Mouse (Mus musculus): ENCODE data around the gene Chmp1a.
A peak's percentile ranks its signal among the peaks of the same experiment; 100 is the strongest.
"Not testable (repeated sequence)": the region's sequence is repeated elsewhere in the genome, so short reads cannot be mapped to it uniquely, and the experiment has no call there.

Gene Chmp1a

DNA sequence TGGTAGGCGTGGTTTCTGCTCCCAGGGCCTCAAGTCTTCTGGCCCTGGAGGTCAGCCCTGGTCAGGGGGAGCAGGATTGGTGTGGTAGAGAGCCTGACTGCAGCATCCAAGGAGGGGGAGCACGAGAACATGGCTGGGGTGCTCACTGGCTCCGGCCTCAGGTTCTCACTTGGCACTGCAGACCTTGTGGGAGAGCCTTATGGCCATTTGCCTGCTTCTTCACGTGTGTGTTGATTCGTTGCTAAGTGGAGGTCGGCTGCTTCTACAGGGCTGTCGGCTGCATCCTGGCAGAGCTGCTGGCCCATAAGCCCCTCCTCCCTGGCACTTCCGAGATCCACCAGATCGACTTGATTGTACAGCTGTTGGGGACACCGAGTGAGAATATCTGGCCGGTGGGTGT is 17.8 kb upstream of the Chmp1a start:
- DNase-seq: not testable (repeated sequence)

DNA sequence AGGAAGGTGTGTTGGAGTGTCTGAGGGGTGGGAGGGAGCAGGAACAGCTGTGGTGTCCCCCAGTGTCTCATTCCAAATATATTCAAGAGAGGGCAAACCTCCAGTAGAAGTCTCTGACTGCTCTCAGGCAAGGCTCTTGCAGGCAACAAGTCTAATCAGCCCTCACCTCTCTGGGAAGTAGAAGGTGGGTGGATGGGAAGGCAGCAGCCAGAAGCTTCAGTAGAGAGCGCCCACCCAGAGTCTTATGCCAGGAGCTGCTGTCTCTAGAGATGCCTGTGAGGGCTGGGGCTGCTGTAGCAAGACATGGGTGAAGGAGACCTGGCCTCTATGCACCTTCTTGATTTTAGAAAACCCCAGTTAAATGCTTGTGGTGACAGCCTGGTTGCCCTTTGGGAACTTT is 15.9 kb upstream of the Chmp1a start:
- DNase-seq: no peak

DNA sequence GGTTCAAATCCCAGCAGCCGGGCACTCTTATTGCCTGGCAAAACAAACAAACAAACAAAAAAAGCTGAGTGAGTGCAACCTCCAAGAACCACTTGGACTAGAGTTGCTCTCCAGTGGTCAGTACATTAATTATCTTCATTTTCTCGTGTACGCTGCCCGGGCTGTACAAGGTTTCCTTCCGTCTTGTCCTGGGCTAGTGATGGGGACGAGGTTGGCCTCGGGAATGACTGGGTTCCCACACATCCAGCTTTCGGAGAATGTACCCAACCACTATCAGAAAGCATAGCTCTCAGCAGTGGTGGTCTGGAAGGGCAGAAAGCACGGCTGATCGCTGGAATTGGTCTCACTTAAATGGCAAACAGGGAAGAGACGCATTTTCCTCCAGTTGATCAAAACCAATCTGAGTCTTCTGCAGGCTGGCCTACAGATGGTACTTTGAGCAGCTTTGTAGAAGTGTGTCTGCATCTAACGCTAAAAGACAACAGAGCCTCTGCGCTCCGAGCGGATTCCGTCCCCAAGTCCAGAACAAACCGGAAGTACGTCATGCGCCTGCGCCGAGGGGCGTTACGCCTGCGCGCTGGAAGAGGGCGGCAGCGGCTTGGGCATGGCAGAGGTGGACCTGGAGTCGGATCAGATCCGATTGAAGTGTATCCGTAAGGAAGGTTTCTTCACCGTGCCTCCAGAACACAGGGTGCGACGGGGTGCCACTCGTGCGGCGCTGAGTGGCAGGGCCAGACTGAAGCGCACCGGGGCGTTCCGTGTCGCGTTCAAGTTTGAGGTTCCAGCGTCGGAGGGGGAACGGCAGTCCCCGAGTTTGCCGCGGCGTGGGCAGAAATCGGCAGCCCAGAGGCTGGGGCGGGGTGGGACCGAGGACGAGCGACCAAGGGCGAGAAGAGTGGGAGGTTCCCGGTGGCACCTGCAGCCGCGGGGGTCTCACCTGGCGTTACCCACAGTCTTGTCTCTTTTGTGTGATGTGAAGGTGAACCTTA is 12.0 kb upstream of the Chmp1a start, which contains the start of gene Cdk10:
TSS of gene Cdk10 (plus strand) at position 565 of the 989 bp plus-strand sequence.
- peak; percentile 95 for DNase-seq

DNA sequence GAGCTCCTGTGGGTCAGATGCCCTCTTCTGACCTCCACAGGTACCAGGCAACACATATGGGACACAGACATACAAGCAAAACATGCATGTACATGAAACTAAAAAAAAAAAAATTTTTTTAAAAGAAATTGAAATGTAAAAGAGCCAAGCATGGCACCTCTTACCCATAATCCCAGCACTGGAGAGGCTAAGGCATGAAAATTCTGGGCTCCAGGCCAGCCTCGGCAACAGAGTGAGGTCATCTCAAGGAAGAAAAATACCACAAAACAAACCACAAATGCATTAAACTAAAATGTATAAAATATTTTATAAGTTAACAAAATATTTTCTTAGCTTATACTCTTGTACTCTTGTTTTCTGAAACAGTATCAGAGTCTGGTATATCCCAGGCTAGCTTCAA is 8.4 kb upstream of the Chmp1a start:
- no peak for DNase-seq

DNA sequence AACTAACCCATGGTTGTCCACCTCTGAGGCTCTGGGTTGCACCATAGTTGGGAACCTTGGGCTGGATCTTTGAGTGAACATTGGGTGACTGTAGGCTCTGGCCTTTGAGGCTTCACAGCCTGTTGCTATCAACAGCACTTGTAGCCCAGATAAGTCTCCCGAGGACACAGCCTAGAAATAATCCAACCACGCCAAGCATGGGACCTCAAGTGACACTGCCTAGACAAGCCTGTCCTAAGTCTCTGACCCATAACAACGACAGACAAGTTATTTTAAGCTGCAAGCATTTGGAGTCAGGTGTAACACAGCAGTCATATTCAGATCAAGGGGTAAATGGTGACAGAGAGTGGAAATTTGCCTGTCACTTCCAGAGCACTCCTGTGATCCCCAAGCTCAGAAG is 2.9 kb upstream of the Chmp1a start:
- DNase-seq: no peak

DNA sequence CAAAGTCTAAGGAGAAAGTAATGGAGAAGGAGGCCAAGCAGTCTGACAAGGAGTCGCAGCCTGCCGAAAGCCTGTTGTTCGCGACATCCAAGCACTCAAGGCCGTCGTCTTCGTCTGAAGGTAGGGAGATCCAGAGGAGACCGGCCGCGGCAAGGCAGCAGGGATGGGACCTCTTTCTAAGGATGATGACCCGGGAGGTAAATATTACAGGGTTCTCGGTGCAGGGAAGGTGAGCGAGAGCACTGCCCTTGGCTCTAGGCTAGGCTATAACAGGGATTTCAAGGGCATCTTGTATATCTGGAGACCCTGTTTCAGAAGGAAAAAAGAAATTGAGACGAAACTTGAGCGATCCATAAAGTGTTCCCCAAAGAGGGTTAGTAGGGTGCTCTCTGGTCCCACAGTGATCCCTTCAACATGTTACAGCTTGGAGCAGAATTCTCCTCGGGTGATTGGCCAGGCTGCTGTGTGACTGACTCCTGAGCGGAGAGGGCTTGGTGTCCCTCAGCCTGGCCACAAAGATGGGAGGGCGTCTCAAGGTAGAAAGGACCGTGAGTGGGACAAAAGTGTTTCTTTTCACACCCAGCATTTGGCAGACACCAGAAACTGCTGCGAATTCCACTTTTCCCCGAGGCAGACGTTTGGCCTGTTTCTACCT is 682 bp upstream of the Chmp1a start:
- DNase-seq: no peak

DNA sequence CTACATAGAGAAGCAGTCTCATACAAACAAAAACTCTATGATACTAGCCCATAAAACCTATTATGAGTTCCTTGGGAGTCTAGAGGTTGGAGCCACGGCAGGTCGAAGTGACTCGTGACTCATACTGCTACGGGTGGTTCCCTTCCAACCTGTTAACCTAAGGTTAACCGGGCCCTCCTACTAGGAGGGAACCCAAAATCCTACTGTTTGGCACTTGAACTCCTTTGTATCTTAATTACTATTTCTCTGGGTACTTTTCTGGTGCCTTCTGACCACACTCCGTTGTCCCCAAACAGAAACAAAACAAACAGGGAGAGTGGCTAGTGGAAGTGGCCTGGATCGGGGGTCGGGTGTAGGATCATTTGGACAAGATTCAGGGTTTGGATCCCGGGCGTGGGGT is 687 bp downstream of the Chmp1a start:
- no peak for DNase-seq

DNA sequence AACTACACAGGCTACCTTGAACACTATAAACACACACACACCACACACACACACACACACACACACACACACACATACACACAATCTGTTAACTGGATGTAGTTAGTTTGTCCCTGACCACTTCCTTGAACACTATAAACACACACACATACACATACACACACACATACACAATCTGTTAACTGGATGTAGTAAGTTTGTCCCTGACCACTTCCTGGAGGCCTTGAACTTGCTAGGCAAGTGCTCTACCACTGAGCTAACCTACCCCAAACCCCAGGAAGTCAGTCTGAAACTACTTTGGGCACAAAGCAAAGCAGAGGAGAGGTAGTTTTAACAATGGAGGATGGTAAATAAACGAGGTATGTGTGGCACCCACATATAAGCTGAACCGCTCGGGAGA is 9.0 kb downstream of the Chmp1a start:
- no peak for DNase-seq

DNA sequence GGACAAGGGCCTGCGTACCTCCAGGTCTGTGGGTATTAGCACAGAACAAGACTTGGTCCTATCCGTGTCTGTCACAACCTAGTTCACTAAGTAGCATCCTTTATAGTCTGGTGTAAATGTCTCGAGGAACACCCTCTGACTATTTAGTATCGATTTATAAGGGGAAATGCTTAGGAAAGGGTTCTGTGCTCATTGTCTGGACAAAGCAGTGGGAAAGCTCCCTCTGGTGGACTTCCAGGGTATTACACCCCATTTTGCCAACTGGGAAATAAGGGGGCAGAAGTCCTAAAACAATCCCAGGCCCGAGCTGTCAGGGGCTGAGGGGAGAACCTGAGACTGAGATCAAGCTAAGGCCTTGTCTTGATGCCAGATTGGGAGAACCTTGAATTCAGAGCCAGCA is 10.3 kb downstream of the Chmp1a start:
- DNase-seq: peak; percentile 88

DNA sequence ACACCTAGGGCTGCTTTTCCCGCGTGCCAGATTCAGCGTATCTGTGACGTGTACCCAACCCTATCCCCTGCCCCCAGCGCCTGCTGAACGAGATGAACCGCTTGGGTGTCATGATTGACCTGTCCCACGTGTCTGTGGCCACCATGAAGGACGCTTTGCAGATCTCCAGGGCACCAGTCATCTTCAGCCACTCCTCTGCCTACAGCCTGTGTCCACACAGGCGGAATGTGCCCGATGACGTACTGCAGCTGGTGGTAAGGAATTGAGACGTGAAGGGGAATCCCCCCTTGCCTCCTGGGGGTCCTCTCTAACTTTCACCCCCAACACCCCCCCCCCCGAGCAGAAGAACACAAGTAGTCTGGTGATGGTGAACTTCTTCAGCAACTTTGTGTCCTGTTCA is 12.7 kb downstream of the Chmp1a start:
- no peak for DNase-seq

DNA sequence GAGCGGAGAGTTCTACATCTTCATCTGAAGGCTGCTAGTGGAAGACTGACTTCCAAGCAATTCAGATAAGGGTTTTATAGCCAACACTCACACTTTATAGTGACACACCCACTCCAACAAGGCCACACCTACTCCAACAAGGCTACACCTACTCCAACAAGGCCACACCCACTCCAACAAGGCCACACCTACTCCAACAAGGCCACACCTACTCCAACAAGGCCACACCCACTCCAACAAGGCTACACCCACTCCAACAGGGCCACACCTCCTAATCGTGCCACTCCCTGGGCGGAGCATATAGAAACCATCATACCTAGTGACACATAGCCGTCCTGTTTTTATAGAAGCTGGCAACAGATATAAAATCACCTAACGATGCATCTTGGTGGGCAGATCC is 15.5 kb downstream of the Chmp1a start:
- DNase-seq: not testable (repeated sequence)

DNA sequence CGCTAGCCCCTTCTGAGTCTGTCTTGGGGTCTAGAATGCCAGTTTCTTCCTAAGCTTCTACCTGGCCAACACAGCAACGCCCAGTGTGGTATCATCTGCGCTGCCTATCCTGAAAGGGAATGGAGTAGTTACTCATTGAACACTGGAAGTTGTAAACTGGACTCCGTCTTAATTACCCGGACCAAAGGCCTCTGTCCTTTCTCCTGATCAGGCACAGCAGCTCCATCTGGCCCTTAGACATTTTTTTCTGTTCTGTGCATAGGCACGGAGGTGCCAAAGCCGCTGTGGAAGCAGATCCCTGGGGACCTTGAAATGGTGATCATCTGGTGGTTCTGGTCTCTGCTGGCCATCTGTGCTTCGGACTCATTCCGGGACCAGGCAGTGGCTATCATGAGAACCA is 18.8 kb downstream of the Chmp1a start:
- no peak for DNase-seq

DNA sequence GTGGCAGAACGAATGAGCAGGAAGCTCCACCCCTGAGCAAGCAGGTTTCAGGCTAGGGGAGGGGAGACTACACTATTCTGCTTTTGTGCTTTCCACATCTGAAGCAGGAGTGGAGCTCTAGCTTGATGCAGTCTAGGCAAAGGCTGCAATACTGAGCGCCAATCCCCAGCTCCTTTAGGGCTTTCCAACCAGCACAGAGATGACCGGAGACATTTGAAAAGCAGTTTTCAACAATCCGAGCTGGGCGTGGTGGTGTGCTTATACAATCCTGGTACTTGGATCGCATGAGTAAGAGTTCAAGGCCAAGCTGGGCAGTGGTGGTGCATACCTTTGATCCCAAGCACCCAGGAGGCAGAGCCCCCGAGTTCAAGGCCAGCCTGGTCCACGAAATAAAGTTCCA is 20.7 kb downstream of the Chmp1a start:
- DNase-seq: no peak

DNA sequence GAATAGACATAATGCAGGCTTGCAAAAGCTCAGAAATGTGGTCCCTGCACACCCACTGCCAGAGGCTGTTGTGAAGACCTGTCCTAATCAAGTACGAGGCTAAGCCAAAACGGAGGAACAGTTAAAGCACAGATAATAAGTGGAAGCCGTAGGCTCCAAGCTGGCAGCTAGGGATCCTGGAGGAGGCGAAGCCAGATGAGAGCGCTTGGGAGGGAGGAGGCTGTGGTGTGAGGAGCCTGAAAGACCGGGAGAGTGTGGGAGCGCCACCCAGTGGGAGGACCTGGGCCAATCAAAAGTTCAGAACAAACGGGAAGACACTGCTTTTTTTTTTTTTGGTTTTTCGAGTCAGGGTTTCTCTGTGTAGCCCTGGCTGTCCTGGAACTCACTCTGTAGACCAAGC is 21.9 kb downstream of the Chmp1a start:
- DNase-seq: peak; percentile 84

DNA sequence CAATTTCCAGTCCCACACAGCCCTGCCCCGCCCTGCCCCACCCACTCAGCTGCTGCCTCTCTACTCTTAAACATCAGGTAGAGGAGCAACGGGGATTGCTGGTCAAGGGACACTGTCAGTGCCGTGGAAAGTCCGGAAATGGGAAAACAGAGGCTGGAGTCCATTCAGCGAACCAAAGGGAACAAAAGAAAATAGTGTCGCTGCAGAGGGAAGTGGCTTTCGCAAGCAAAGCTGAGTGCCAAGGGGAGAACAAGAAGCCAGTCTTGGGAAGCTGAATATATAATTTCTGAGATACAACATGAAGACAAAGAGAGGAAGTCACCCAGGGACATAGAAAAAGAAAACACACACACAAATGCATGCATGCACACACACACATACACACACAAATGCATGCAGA is 23.7 kb downstream of the Chmp1a start:
- DNase-seq: no peak

DNA sequence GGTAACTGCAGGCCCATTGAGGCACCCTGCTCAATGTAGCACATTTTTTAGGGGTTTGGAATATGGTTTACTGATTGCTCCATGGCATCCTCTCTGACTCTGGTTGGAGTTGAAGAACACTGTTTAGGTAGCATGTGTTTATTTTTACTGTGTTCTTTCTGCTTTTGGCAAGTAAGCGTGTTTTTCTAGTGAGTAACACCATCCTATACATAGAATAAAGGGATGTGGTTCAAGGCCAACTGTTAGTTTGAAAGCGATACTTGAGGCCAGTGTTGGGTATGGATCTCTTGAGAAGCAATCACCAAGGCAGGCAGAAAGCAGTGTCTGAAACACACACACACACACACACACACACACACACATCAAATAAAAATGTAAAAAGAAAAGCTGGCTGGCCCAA is 24.6 kb downstream of the Chmp1a start:
- no peak for DNase-seq

DNA sequence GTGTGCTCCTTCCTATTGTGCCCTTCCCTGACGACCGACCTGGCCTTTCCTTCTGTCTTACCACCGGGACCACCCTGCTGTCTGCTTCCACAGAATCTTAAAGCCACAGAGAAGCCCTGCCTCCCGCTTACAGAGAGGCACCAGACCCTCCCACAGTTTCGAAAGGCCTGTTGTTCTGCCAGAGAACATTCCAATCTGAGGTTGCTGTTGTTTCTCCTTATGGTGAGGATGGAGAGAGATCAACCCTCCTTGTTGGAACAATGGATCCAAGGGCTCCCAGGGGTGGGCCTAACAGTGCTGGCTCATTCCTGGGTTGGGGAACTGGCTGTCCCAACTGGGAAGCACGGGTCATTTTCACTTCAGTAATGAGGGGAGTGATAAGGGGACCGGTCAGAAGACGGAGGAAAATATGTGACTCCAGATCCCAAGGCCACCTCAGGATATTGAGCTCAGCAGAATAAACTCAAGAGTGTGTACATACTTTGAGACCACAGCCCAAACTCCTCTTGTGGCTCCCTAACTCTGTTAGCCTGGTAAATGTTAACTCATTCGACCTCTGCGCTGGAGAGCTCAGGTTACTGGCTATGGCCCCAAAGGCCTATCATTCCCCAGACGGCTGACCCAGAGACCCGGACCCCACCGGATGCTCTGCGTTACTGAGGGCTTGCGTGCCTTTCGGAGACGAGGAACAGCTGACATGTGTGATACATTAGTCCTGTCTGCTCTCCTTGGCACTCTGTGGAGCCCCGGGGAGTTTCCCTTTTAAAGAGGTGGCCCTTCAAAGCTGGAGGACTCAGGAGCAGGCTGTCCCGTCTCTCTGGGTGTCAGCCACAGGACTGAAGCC is 26.8 kb downstream of the Chmp1a start, which contains the start of gene Dpep1:
TSS of gene Dpep1 (plus strand) at position 677 of the 844 bp plus-strand sequence.
- no peak for DNase-seq

DNA sequence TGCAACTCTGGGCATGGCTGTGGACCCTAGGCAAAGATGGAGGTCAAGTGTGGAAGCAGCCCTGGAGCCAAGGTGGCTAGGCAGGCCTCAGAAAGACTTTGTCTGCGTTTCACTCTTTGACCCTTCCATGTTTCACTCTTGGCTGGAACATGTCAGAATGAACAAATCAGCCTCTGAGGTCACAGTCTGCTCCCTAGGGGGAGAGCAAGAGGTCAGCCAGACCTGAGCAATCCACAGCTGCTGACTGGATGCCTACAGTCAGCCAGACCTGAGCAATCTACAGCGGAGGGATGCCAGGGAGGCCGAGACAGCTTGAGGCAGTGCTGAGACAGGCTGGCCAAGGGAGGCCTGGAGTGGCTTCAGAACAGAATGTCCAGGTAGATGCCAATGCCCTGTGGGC is 31.2 kb downstream of the Chmp1a start:
- DNase-seq: peak; percentile 23

DNA sequence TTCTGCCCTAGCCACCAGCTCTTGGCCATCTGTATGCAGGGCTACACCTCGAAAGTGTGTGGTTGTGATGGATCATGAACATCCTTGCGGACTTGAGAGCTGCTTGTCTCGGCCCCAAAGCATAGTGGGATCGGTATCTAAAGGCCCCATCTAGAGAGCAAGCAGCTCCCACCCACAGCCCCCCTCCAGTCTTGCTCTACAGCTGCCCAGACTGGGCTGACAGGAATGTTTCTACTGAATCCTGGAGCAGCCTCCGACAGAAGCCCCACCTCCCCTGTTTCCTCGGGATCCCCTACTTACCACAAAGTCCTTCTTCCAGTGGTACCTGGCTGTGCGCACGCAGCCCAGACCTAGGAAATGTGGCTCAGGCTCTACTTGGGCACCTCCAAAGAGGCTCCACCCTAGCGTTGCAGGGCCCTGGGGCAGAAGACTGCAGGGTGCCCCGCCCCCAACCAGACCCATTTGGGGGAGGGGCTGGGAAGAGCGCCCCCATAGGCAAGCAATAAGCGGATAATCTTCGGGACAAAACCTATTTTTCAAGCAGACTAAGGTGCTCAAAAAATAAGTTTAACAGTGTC is 54.6 kb downstream of the Chmp1a start, which contains the start of gene Sult5a1:
TSS of gene Sult5a1 (minus strand) at position 428 of the 578 bp plus-strand sequence.
- DNase-seq: peak; percentile 29

DNA sequence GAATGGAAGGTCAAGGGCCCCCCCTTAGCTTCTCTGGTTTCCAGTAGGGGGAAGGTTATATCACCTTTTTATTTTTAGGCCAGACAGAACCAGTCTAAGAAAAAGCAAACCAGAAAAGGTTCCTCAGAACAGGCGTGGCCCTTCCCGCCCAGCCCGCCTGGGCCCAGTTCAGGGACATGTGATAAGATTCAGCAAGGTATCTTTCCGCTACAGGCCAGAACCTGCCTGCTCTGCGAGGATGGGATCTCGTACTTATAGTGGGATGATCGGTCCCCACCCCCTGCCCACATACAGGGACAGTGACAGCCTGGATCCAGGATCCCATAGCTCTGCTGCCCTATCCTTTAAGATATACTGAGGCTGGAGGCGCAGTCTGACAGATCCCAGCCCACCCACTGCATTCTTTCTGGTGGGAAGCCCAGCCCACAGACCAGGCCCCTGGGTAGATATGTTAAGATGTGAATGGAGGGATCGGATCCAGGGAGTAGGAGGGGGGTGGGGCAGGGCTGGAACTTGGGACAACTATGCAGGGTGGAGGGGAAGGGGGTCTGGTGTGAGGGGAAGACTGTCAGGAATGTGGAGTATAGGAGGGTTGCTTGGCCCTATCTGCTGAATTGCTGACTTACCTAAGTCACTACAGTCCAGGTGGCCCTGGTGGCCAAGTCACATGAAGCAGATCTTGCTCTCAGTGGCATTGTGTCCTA is 56.3 kb downstream of the Chmp1a start:
- DNase-seq: no peak

DNA sequence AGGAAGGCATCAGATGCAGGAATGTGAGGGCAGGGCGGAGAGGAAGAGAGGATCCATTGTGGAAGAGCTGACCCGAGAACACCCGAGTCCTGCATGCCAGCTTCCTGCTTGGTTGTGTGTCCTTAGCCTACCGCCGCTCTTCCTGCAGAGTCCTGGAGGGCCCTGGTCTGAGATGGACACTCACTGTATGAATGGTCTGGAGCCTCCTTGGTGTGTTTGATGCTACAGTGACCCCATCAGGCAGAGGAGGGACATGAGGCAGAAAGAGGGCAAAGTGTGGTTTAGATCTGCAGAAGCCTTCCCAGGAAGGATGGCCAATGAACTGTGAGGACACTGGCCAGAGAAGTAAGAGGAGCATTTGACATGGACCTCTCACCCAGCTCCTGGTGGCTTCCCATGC is 57.4 kb downstream of the Chmp1a start:
- peak; percentile 38 for DNase-seq
